Mouse (Mus musculus) ES-Bruce4 (cell line): ENCODE measurements around the gene Mrps7. TPM values are rescaled to one million over a fixed set of nuclear protein-coding genes. Genes with fewer than 3 reads are reported as not detected.

ENCODE experiments used
- H3K27ac ChIP-seq: 2 replicates; pipeline ENCODE4 v1.5.1; 2012; ENCODE audit warnings: low read length, inconsistent platforms; ENCODE audit not compliant: insufficient read depth
- H3K27me3 ChIP-seq: 2 replicates; pipeline ENCODE4 v1.6.1; 2012; ENCODE audit warnings: mild to moderate bottlenecking, low read length, inconsistent platforms; ENCODE audit not compliant: control insufficient read depth, poor library complexity, insufficient read depth, severe bottlenecking
- H3K36me3 ChIP-seq: 2 replicates; pipeline ENCODE4 v1.6.1; 2012; ENCODE audit warnings: inconsistent platforms, mild to moderate bottlenecking, low read length, moderate library complexity; ENCODE audit not compliant: control insufficient read depth, poor library complexity, insufficient read depth, severe bottlenecking
- H3K4me1 ChIP-seq: one replicate; pipeline ENCODE4 v1.8.1; 2011; ENCODE audit warnings: low read length; ENCODE audit not compliant: control insufficient read depth, insufficient read depth
- H3K4me3 ChIP-seq: 2 replicates; pipeline ENCODE4 v1.5.1; 2011; ENCODE audit warnings: low read depth, mild to moderate bottlenecking, low read length
- H3K9ac ChIP-seq: 2 replicates; pipeline ENCODE4 v1.6.1; 2012; ENCODE audit warnings: low read depth, mild to moderate bottlenecking, inconsistent platforms; ENCODE audit not compliant: poor library complexity, severe bottlenecking
- H3K9me3 ChIP-seq: replicated peaks from 2 replicates; pipeline ENCODE4 v1.6.1; 2012; ENCODE audit warnings: mild to moderate bottlenecking, low read length, inconsistent platforms; ENCODE audit not compliant: control insufficient read depth, poor library complexity, insufficient read depth, severe bottlenecking
- CTCF ChIP-seq: IDR thresholded peaks from one replicate; pipeline ENCODE4 v1.8.1; 2011; ENCODE audit warnings: low read depth, low read length
- EP300 ChIP-seq: IDR thresholded peaks from 2 replicates; pipeline ENCODE4 v1.6.1; 2011; ENCODE audit warnings: low read depth, low read length; ENCODE audit not compliant: insufficient read depth
- POLR2A ChIP-seq: IDR thresholded peaks from one replicate; pipeline ENCODE4 v1.8.1; 2011; ENCODE audit warnings: low read length; ENCODE audit not compliant: insufficient read depth
- polyA plus RNA-seq: library from polyadenylated mRNA; stranded (reverse); fragments of >200 nt; gene quantifications from 2 replicates; pipeline ENCODE4 v1.2.4, GENCODE M21; 2011; ENCODE audit warnings: low read depth; ENCODE audit not compliant: missing spikeins, insufficient read depth, insufficient read length

Gene Mrps7
- polyA plus RNA-seq, 1 experiment = 35.5 TPM

- Histone ChIP-seq H3K4me3 (no peak overlapping the region), H3K9me3 (no peaks in the 10 kb centered on the region), H3K9ac (no peak overlapping the region), H3K36me3 (peaks cover 9% of the 10 kb centered on the region), H3K4me1 (no peaks in the 10 kb centered on the region), H3K27ac (no peak overlapping the region), H3K27me3 (no peaks in the 10 kb centered on the region)
- TF ChIP-seq EP300 (no peak), CTCF (no peak)
Measured at GRCm38 (mm10) chr11:115623487-115624070, 19.9 kb downstream of the Mrps7 start.

DNA sequence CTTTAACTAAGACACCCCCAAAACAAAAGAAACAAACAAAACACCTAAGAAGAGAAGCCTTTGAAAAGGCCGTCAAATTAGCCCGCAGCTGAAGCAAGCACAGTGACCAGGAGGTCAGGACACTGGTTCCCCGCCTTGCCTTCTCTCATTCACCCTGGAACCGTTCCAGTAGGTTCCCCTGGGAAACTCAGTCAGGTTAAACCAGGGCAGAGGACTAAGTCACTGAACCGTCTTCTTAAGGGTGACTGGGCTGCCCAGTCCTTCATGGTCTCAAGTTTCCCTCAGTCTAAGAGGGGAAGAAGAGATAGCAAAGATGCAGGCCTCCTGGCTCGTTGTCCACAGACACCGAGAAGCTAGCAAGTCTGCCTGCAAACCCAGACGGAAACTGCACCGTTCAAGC, 22.2 kb downstream of the Mrps7 start:
- no peak for TF ChIP-seq POLR2A
- no peak for TF ChIP-seq CTCF
- no peak for TF ChIP-seq EP300
- H3K27me3 ChIP-seq = no peaks in the 10 kb centered on the region
- H3K4me3 ChIP-seq = no peak overlapping the region
- H3K27ac ChIP-seq = no peak overlapping the region
- H3K4me1 ChIP-seq = no peaks in the 10 kb centered on the region
- H3K9me3 ChIP-seq = no peaks in the 10 kb centered on the region
- peaks cover 9% of the 10 kb centered on the region for H3K36me3 ChIP-seq
- no peak overlapping the region for H3K9ac ChIP-seq

DNA sequence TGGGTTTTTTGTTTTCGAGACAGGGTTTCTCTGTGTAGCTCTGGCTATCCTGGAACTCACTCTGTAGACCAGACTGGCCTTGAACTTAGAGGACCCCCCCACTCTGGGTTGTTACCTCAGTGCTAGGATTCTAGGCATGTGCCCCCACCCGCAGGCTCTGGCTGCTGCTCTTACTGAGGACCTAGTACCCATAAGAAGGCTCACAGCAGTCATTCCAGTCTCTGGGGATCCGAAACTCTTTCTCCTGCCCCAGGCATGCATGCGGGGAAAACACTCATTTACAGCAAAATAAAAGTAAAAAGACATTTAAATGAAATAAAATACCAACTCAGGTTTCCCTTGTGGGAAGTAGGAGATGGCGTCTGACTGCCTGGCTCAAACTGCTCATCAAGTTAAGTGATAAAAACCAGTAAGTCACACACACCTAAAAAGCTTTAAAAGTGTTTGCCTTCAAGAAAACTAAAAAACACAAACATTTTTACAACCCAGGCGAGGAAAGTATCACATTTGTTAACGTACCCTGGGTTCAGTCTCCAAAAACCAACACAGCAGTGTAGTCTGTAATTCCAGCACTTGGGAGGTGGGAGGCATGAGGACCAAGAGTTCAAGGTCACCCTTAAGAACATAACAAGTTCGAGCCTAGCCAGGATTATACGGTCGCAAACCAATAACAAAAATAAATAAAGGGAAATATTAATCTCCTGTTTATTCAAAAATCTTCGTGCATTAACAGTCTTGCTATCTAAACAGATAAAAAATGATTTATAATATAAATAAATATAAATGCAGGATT, 23.3 kb downstream of the Mrps7 start:
- H3K36me3 ChIP-seq = peaks cover 9% of the 10 kb centered on the region
- peak overlapping the region; percentile 66 for H3K9ac ChIP-seq
- H3K4me3 ChIP-seq = peak overlapping the region; percentile 96
- TF ChIP-seq CTCF (no peak), POLR2A (no peak), EP300 (no peak)
- H3K4me1 ChIP-seq = no peaks in the 10 kb centered on the region
- no peak overlapping the region for H3K27ac ChIP-seq
- H3K27me3 ChIP-seq = no peaks in the 10 kb centered on the region
- H3K9me3 ChIP-seq = no peaks in the 10 kb centered on the region

- TF ChIP-seq CTCF (no peak), POLR2A (peak; percentile 89), EP300 (peak; percentile 6; the same call in 1 of the 2 replicates)
- H3K9me3 ChIP-seq = no peaks in the 10 kb centered on the region
- no peaks in the 10 kb centered on the region for H3K4me1 ChIP-seq
- H3K9ac ChIP-seq = peak within 1 kb of the TSS; percentile 66
- H3K36me3 ChIP-seq = peaks cover under 1% of the 10 kb centered on the region; the same call in 1 of the 2 replicates
- peak within 1 kb of the TSS; percentile 97 for H3K4me3 ChIP-seq
- H3K27ac ChIP-seq = peak within 1 kb of the TSS; percentile 48; the same call in 1 of the 2 replicates
- H3K27me3 ChIP-seq = no peaks in the 10 kb centered on the region
Measured at GRCm38 (mm10) chr11:115627705-115628464, 24.2 kb downstream of the Mrps7 start, which contains the start of gene Slc25a19. Gene Slc25a19 (minus strand): TSS chr11:115628295.

DNA sequence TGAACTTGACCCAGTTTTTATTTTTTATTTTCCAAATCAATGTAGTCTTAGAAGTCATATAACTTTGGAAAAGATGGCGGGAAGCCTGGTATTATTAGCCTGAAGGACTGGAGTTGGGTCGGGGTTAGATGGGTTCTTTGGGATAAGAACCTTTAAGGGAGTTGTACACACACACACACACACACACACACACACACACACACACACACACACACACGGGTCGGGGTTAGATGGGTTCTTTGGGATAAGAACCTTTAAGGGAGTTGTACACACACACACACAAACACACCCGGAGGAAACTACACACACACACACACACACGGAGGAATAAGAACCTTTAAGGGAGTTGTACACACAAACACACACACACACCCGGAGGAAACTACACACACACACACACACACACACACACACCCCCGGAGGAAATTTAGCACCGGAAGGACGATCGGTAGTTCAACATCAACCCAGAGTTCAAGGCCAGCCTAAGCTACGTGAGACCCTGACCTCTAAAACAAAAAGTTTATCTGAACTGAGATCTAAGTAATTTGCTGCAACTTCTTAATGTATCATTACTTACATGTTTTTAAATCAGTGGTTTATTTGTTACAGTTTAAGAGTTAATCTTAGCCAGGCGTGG, 24.9 kb downstream of the Mrps7 start:
- no peak for TF ChIP-seq EP300
- no peak for TF ChIP-seq CTCF
- no peak for TF ChIP-seq POLR2A
- no peaks in the 10 kb centered on the region for H3K36me3 ChIP-seq
- H3K4me1 ChIP-seq = peaks cover 2% of the 10 kb centered on the region
- no peaks in the 10 kb centered on the region for H3K27me3 ChIP-seq
- peak overlapping the region; percentile 63 for H3K9ac ChIP-seq
- no peaks in the 10 kb centered on the region for H3K9me3 ChIP-seq
- peak overlapping the region; percentile 48; the same call in 1 of the 2 replicates for H3K27ac ChIP-seq
- H3K4me3 ChIP-seq = peak overlapping the region; percentile 97
